Mouse (Mus musculus) liver, postnatal 0 days (tissue): Measurements from ENCODE around the gene Lyg2. TPM values are rescaled to one million over a fixed set of nuclear protein-coding genes. Genes with fewer than 3 reads are reported as not detected.
A peak's percentile ranks its signal among the peaks of the same experiment; 100 is the strongest.

Experiments
- ATAC-seq: fragments of 200-750 bp; cut with Nextera tagmentation; 2 replicates; pipeline ENCODE4 v1.8.0; 2017; ENCODE audit warnings: mild to moderate bottlenecking, moderate library complexity
- DNase-seq: peaks from one replicate; pipeline ENCODE4 v3.0.0-alpha.2; 2016
- H3K27ac ChIP-seq: fragments of 300-500 bp; sonication (generic); 2 replicates; pipeline ENCODE4 v1.5.1; 2014; ENCODE audit warnings: antibody characterized with exemption, moderate library complexity, mild to moderate bottlenecking, low read depth
- H3K27me3 ChIP-seq: fragments of 300-500 bp; sonication (generic); 2 replicates; pipeline ENCODE4 v1.6.1; 2014; ENCODE audit warnings: low read length, control low read depth, mixed read lengths; ENCODE audit not compliant: insufficient read depth
- H3K36me3 ChIP-seq: fragments of 300-500 bp; sonication (generic); replicated peaks from 2 replicates; pipeline ENCODE4 v1.6.1; 2014; ENCODE audit warnings: mild to moderate bottlenecking, control low read depth, low read length, moderate library complexity, mixed read lengths; ENCODE audit not compliant: insufficient read depth
- H3K4me1 ChIP-seq: fragments of 300-500 bp; sonication (generic); 2 replicates; pipeline ENCODE4 v1.6.1; 2014; ENCODE audit warnings: antibody characterized with exemption, mild to moderate bottlenecking, control low read depth; ENCODE audit not compliant: insufficient read depth
- H3K4me2 ChIP-seq: fragments of 300-500 bp; sonication (generic); 2 replicates; pipeline ENCODE4 v1.6.1; 2014; ENCODE audit warnings: low read depth, mild to moderate bottlenecking, low read length, moderate library complexity, mixed read lengths
- H3K4me3 ChIP-seq: fragments of 300-500 bp; sonication (generic); 2 replicates; pipeline ENCODE4 v1.5.1; 2014; ENCODE audit warnings: low read depth, low read length
- H3K9ac ChIP-seq: fragments of 300-500 bp; sonication (generic); replicated peaks from 2 replicates; pipeline ENCODE4 v1.6.1; 2014; ENCODE audit warnings: mild to moderate bottlenecking, moderate library complexity
- H3K9me3 ChIP-seq: fragments of 300-500 bp; sonication (generic); 2 replicates; pipeline ENCODE4 v1.6.1; 2016; ENCODE audit warnings: mild to moderate bottlenecking, control low read depth, low read length, mixed read lengths
- CTCF ChIP-seq: sonication (generic); IDR thresholded peaks from 2 replicates; pipeline ENCODE4 v1.5.1; 2016; ENCODE audit warnings: antibody characterized with exemption, low read depth
- EP300 ChIP-seq: IDR thresholded peaks from 2 replicates; pipeline ENCODE4 v1.6.1; 2016; ENCODE audit warnings: antibody characterized with exemption, low read depth, mild to moderate bottlenecking
- WGBS: fragments of 180-500 bp; shearing (Covaris S2); extraction: QIAGEN DNeasy Blood & Tissue Kit; methylation state at CpG from one replicate; pipeline ENCODE4 v1.1.7; 2014; ENCODE audit not compliant: insufficient replicate concordance; 5-methylcytosine and 5-hydroxymethylcytosine counted together
- polyA plus RNA-seq: library from polyadenylated mRNA; unstranded; fragments of >200 nt; fragmentation: Nextera tagmentation; extraction: Ambion mirVana; gene quantifications from 2 replicates; pipeline ENCODE4 v1.2.1, GENCODE M21; 2015

The Lyg2 gene
- polyA plus RNA-seq, 1 experiment from 2014 or later: not detected

- no peak for ATAC-seq
- TF ChIP-seq EP300: no peak
- no peak for TF ChIP-seq CTCF
- H3K36me3 ChIP-seq: no peaks in the 10 kb centered on the region
- DNase-seq: no peak
- H3K9me3 ChIP-seq: no peaks in the 10 kb centered on the region
- H3K9ac ChIP-seq: no peak overlapping the region
- H3K4me2 ChIP-seq: no peak overlapping the region
- WGBS: 72% methylated on average over 13 of the region's 13 CpGs
- no peak overlapping the region for H3K4me3 ChIP-seq
- H3K4me1 ChIP-seq: no peaks in the 10 kb centered on the region
- no peaks in the 10 kb centered on the region for H3K27me3 ChIP-seq
- H3K27ac ChIP-seq: no peak overlapping the region
These were observed 1.4 kb upstream of the Lyg2 start for GRCm38 (mm10) chr1:37917666-37918065.

DNA sequence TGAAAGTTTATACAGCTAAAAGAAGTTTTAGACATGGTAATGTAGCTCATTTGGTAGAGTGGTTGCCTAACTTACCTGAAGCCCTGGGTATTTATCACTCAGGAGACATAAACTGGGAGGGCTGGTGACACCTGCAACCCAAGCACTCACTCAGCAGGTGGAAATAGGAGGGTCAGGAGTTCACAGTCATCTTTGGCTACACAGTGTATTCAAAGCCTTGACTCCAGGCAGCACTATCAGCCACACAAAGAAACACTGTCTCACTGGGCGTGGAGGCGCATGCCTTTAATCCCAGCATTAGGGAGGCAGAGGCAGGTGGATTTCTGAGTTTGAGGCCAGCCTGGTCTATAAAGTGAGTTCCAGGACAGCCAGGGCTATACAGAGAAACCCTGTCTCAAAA is 3.5 kb downstream of the Lyg2 start:
- DNase-seq (no peak), ATAC-seq (no peak)
- TF ChIP-seq EP300: no peak
- no peak for TF ChIP-seq CTCF
- Histone ChIP-seq H3K4me3 (no peak overlapping the region), H3K9me3 (no peaks in the 10 kb centered on the region), H3K4me1 (no peaks in the 10 kb centered on the region), H3K27me3 (no peaks in the 10 kb centered on the region), H3K27ac (no peak overlapping the region), H3K9ac (no peak overlapping the region), H3K36me3 (no peaks in the 10 kb centered on the region), H3K4me2 (no peak overlapping the region)
- WGBS: 86% methylated on average over 2 of the region's 2 CpGs

DNA sequence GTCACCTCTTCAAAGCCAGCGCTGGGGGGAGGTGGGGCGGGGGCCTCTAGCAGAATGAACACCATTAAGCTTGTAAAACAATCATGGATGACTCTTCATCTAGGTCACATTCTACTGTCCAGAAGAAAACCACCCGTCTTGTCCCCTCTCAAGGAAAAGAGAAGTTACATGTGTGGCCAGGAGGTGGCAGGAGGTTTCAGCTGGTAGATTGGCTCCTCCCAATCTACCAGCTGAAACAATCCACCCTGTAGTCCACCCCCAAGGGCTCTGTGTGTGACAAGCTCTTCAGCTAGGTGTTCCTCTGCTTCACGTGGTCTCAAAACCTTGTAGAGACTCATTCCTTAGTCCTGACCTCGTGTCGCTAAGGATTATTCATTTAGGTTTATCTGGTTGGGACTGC is 13.1 kb downstream of the Lyg2 start:
- Histone ChIP-seq H3K9ac (no peak overlapping the region), H3K9me3 (no peaks in the 10 kb centered on the region), H3K4me1 (no peaks in the 10 kb centered on the region), H3K4me3 (no peak overlapping the region), H3K27ac (no peak overlapping the region), H3K36me3 (peaks cover 12% of the 10 kb centered on the region), H3K4me2 (no peak overlapping the region), H3K27me3 (no peaks in the 10 kb centered on the region)
- TF ChIP-seq EP300: no peak
- peak; percentile 52 for TF ChIP-seq CTCF
- WGBS: 26% methylated on average over 6 of the region's 6 CpGs
- peak; percentile 27 for DNase-seq
- ATAC-seq: 0 out of 2 replicates have a peak, but pooled peaks have one; percentile 21

DNA sequence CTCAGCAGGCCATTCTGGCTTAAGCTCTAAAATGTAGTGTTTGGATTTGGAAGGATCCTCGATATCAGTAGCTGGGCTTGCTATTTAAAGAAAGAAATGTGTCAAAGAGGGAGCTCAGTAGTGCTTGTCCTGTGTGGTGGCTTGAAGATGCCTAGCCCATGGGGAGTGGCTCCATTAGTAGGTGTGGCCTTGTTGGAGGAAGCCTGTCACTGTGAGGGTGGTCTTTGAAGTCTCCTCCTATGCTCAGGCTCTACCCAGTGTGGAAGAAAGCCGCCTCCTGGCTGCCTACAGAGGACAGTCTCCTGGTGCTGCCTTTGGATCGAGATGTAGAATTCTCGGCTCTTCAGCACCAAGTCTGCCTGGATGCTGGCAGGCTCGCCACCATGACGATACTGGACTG is 16.0 kb downstream of the Lyg2 start:
- Histone ChIP-seq H3K4me1 (no peaks in the 10 kb centered on the region), H3K4me3 (no peak overlapping the region), H3K27me3 (no peaks in the 10 kb centered on the region), H3K4me2 (no peak overlapping the region), H3K36me3 (peaks cover 28% of the 10 kb centered on the region), H3K9ac (no peak overlapping the region), H3K27ac (no peak overlapping the region), H3K9me3 (no peaks in the 10 kb centered on the region)
- WGBS: 73% methylated on average over 6 of the region's 6 CpGs
- ATAC-seq (no peak), DNase-seq (no peak)
- TF ChIP-seq CTCF: no peak
- no peak for TF ChIP-seq EP300

DNA sequence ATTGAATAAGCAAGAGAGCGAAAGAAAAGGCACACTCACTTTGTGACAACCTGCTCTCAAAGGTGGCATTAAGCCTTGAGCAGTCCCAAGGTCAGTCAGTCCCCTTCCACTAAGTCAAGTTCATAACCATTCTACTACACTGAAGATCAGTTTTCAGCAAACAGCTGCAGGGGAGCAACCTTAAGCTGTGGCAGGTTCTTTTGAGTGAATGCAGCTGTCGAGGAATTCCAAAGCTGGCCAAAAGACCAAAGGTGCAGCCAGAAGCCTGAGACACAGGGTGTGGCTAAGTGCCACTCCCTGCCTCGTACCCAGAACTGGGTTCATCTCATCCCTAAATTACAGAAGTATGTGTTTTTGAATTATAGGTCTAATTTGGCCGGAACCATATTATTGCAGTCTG is 16.5 kb downstream of the Lyg2 start:
- no peak overlapping the region for H3K4me2 ChIP-seq
- H3K36me3 ChIP-seq: peaks cover 32% of the 10 kb centered on the region
- no peak overlapping the region for H3K9ac ChIP-seq
- no peak for DNase-seq
- no peak overlapping the region for H3K4me3 ChIP-seq
- TF ChIP-seq EP300: no peak
- no peak for TF ChIP-seq CTCF
- no peaks in the 10 kb centered on the region for H3K4me1 ChIP-seq
- no peaks in the 10 kb centered on the region for H3K27me3 ChIP-seq
- WGBS: 80% methylated on average over 4 of the region's 4 CpGs
- no peak for ATAC-seq
- H3K27ac ChIP-seq: no peak overlapping the region
- H3K9me3 ChIP-seq: no peaks in the 10 kb centered on the region

DNA sequence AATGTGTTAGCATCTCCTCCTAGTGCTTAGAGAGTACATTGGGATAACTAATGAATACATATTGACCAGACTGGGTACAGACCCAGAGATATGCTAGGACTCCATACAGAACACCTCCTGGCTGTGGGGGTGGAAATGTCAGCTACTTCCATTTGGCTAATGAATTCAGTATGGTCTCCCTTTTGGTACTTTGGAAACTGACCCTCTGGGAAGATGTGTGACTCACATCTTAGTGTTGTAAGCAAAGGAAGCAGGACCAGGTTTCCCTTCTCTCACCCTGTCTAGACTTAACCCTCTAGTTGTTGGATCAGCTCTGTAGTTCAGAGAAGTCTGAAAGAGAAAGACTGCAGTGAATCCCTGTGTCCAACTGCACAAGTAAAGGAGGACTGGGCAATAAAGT is 21.7 kb downstream of the Lyg2 start:
- no peak overlapping the region for H3K4me3 ChIP-seq
- no peak overlapping the region for H3K27ac ChIP-seq
- no peak overlapping the region for H3K9ac ChIP-seq
- no peaks in the 10 kb centered on the region for H3K27me3 ChIP-seq
- DNase-seq (no peak), ATAC-seq (no peak)
- H3K4me1 ChIP-seq: peaks cover 7% of the 10 kb centered on the region
- H3K36me3 ChIP-seq: peaks cover 42% of the 10 kb centered on the region
- TF ChIP-seq EP300: no peak
- no peak for TF ChIP-seq CTCF
- H3K4me2 ChIP-seq: no peak overlapping the region
- H3K9me3 ChIP-seq: no peaks in the 10 kb centered on the region

GRCm38 (mm10) chr1:37891400-37891799 is 24.9 kb downstream of the Lyg2 start:
- Histone ChIP-seq H3K4me2 (peak overlapping the region; percentile 78), H3K9me3 (no peaks in the 10 kb centered on the region), H3K4me1 (peaks cover 19% of the 10 kb centered on the region), H3K36me3 (peaks cover 24% of the 10 kb centered on the region), H3K9ac (0 out of 2 replicates have a peak overlapping the region, but pooled peaks have one; percentile 6), H3K27ac (no peak overlapping the region), H3K27me3 (no peaks in the 10 kb centered on the region), H3K4me3 (peak overlapping the region; percentile 80)
- 51% methylated on average over 3 of the region's 3 CpGs for WGBS
- ATAC-seq (no peak), DNase-seq (no peak)
- TF ChIP-seq CTCF: peak; percentile 52
- no peak for TF ChIP-seq EP300
